Mouse (Mus musculus): ENCODE results near the gene Klk15. TPM values are rescaled to one million over a fixed set of nuclear protein-coding genes. Genes with fewer than 3 reads are reported as not detected.

Gene Klk15
- polyA plus RNA-seq (2015; fragmentation: Nextera tagmentation; extraction: Ambion mirVana) = not detected in 2 replicates

GRCm38 (mm10) chr7:43933440-43933839 is at the start of gene Klk15:
Klk15 (plus strand) TSS chr7:43933740.
- 84% methylated on average over 3 of the region's 3 CpGs for WGBS
- Histone ChIP-seq H3K4me3 (replicated peaks) (no peak within 1 kb of the TSS), H3K9me3 (no peaks in the 10 kb centered on the region), H3K27me3 (replicated peaks) (no peaks in the 10 kb centered on the region), H3K4me2 (no peak within 1 kb of the TSS), H3K9ac (no peak within 1 kb of the TSS), H3K36me3 (no peaks in the 10 kb centered on the region), H3K27ac (no peak within 1 kb of the TSS), H3K4me1 (no peaks in the 10 kb centered on the region)
- no peak for ATAC-seq (ENCODE audit: insufficient read depth, low FRiP score, low read depth)

- H3K9ac ChIP-seq = no peak overlapping the region
- H3K4me2 ChIP-seq = no peak overlapping the region
- no peaks in the 10 kb centered on the region for H3K9me3 ChIP-seq
- no peaks in the 10 kb centered on the region for H3K4me1 ChIP-seq
- H3K27ac ChIP-seq = no peak overlapping the region
- H3K27me3 ChIP-seq (replicated peaks) = no peaks in the 10 kb centered on the region
- H3K4me3 ChIP-seq (replicated peaks) = no peak overlapping the region
- no peaks in the 10 kb centered on the region for H3K36me3 ChIP-seq
- no peak for ATAC-seq (ENCODE audit: insufficient read depth, low FRiP score, low read depth)
- WGBS = 51% methylated on average over 5 of the region's 5 CpGs
Measured at GRCm38 (mm10) chr7:43891365-43891764, 42.2 kb upstream of the Klk15 start.

- 39% methylated on average over 3 of the region's 3 CpGs for WGBS
- H3K9ac ChIP-seq = no peak overlapping the region
- H3K27ac ChIP-seq = no peak overlapping the region
- H3K36me3 ChIP-seq = no peaks in the 10 kb centered on the region
- H3K9me3 ChIP-seq = no peaks in the 10 kb centered on the region
- H3K4me3 ChIP-seq (replicated peaks) = no peak overlapping the region
- ATAC-seq (ENCODE audit: insufficient read depth, low FRiP score, low read depth) = no peak
- H3K4me2 ChIP-seq = no peak overlapping the region
- H3K4me1 ChIP-seq = no peaks in the 10 kb centered on the region
- H3K27me3 ChIP-seq (replicated peaks) = no peaks in the 10 kb centered on the region
Measured at GRCm38 (mm10) chr7:43891788-43892187, 41.8 kb upstream of the Klk15 start.

- WGBS = 26% methylated on average over 1 of the region's 1 CpGs
- ATAC-seq (ENCODE audit: insufficient read depth, low FRiP score, low read depth) = peak; percentile 83
Measured at GRCm38 (mm10) chr7:43894836-43895235, 38.7 kb upstream of the Klk15 start.

GRCm38 (mm10) chr7:43914821-43915220 is 18.7 kb upstream of the Klk15 start:
- no peak overlapping the region for H3K27ac ChIP-seq
- 57% methylated on average over 9 of the region's 9 CpGs for WGBS
- no peak overlapping the region for H3K4me2 ChIP-seq
- no peak overlapping the region for H3K9ac ChIP-seq
- no peak overlapping the region for H3K4me3 ChIP-seq (replicated peaks)
- H3K9me3 ChIP-seq = no peaks in the 10 kb centered on the region
- no peaks in the 10 kb centered on the region for H3K27me3 ChIP-seq (replicated peaks)
- H3K36me3 ChIP-seq = no peaks in the 10 kb centered on the region
- H3K4me1 ChIP-seq = no peaks in the 10 kb centered on the region
- peak; percentile 84 for ATAC-seq (ENCODE audit: insufficient read depth, low FRiP score, low read depth)

More at GRCm38 (mm10) chr7:43894836-43895235, 38.7 kb upstream of the Klk15 start:
- no peak overlapping the region for H3K27ac ChIP-seq
- no peaks in the 10 kb centered on the region for H3K4me1 ChIP-seq
- H3K36me3 ChIP-seq = no peaks in the 10 kb centered on the region
- H3K4me2 ChIP-seq = no peak overlapping the region
- no peak overlapping the region for H3K4me3 ChIP-seq (replicated peaks)
- no peaks in the 10 kb centered on the region for H3K9me3 ChIP-seq
- no peak overlapping the region for H3K9ac ChIP-seq
- no peaks in the 10 kb centered on the region for H3K27me3 ChIP-seq (replicated peaks)

GRCm38 (mm10) chr7:43918426-43918825 is 15.1 kb upstream of the Klk15 start:
- Histone ChIP-seq H3K36me3 (no peaks in the 10 kb centered on the region), H3K4me3 (replicated peaks) (no peak overlapping the region), H3K9ac (no peak overlapping the region), H3K4me2 (no peak overlapping the region), H3K27ac (no peak overlapping the region), H3K9me3 (no peaks in the 10 kb centered on the region), H3K27me3 (replicated peaks) (no peaks in the 10 kb centered on the region), H3K4me1 (no peaks in the 10 kb centered on the region)
- ATAC-seq (ENCODE audit: insufficient read depth, low FRiP score, low read depth) = no peak
- 82% methylated on average over 13 of the region's 13 CpGs for WGBS

GRCm38 (mm10) chr7:43918871-43919270 is 14.7 kb upstream of the Klk15 start:
- H3K27me3 ChIP-seq (replicated peaks) = no peaks in the 10 kb centered on the region
- H3K4me2 ChIP-seq = no peak overlapping the region
- H3K27ac ChIP-seq = no peak overlapping the region
- no peaks in the 10 kb centered on the region for H3K4me1 ChIP-seq
- no peak for ATAC-seq (ENCODE audit: insufficient read depth, low FRiP score, low read depth)
- H3K9me3 ChIP-seq = no peaks in the 10 kb centered on the region
- H3K9ac ChIP-seq = no peak overlapping the region
- no peaks in the 10 kb centered on the region for H3K36me3 ChIP-seq
- no peak overlapping the region for H3K4me3 ChIP-seq (replicated peaks)
- 64% methylated on average over 8 of the region's 8 CpGs for WGBS

GRCm38 (mm10) chr7:43919559-43920451 is 13.7 kb upstream of the Klk15 start:
- Histone ChIP-seq H3K36me3 (no peaks in the 10 kb centered on the region), H3K4me3 (replicated peaks) (no peak overlapping the region), H3K9ac (no peak overlapping the region), H3K4me2 (no peak overlapping the region), H3K27me3 (replicated peaks) (no peaks in the 10 kb centered on the region), H3K9me3 (no peaks in the 10 kb centered on the region), H3K27ac (no peak overlapping the region), H3K4me1 (no peaks in the 10 kb centered on the region)
- WGBS = 27% methylated on average over 14 of the region's 14 CpGs
- ATAC-seq (ENCODE audit: insufficient read depth, low FRiP score, low read depth) = peak; percentile 80

GRCm38 (mm10) chr7:43920582-43920981 is 13.0 kb upstream of the Klk15 start:
- Histone ChIP-seq H3K4me2 (no peak overlapping the region), H3K36me3 (no peaks in the 10 kb centered on the region)
- WGBS = 80% methylated on average over 3 of the region's 3 CpGs

GRCm38 (mm10) chr7:43921087-43921486 is 12.5 kb upstream of the Klk15 start:
- Histone ChIP-seq H3K27ac (no peak overlapping the region), H3K4me1 (no peaks in the 10 kb centered on the region), H3K36me3 (no peaks in the 10 kb centered on the region), H3K4me2 (no peak overlapping the region), H3K27me3 (replicated peaks) (no peaks in the 10 kb centered on the region), H3K9ac (no peak overlapping the region), H3K9me3 (no peaks in the 10 kb centered on the region), H3K4me3 (replicated peaks) (no peak overlapping the region)
- 65% methylated on average over 6 of the region's 6 CpGs for WGBS
- no peak for ATAC-seq (ENCODE audit: insufficient read depth, low FRiP score, low read depth)

More at GRCm38 (mm10) chr7:43920582-43920981, 13.0 kb upstream of the Klk15 start:
- Histone ChIP-seq H3K27me3 (replicated peaks) (no peaks in the 10 kb centered on the region), H3K27ac (no peak overlapping the region), H3K9ac (no peak overlapping the region), H3K4me1 (no peaks in the 10 kb centered on the region), H3K4me3 (replicated peaks) (no peak overlapping the region), H3K9me3 (no peaks in the 10 kb centered on the region)
- no peak for ATAC-seq (ENCODE audit: insufficient read depth, low FRiP score, low read depth)

- no peak overlapping the region for H3K4me2 ChIP-seq
- H3K9me3 ChIP-seq = no peaks in the 10 kb centered on the region
- WGBS = 75% methylated on average over 2 of the region's 2 CpGs
- H3K9ac ChIP-seq = no peak overlapping the region
- no peaks in the 10 kb centered on the region for H3K36me3 ChIP-seq
- no peak for ATAC-seq (ENCODE audit: insufficient read depth, low FRiP score, low read depth)
- no peaks in the 10 kb centered on the region for H3K27me3 ChIP-seq (replicated peaks)
- H3K27ac ChIP-seq = no peak overlapping the region
- H3K4me1 ChIP-seq = no peaks in the 10 kb centered on the region
- no peak overlapping the region for H3K4me3 ChIP-seq (replicated peaks)
Measured at GRCm38 (mm10) chr7:43921941-43922340, 11.6 kb upstream of the Klk15 start.

GRCm38 (mm10) chr7:43925985-43926384 is 7.6 kb upstream of the Klk15 start:
- 61% methylated on average over 5 of the region's 5 CpGs for WGBS
- no peak for ATAC-seq (ENCODE audit: insufficient read depth, low FRiP score, low read depth)
- H3K27me3 ChIP-seq (replicated peaks) = no peaks in the 10 kb centered on the region
- H3K4me1 ChIP-seq = no peaks in the 10 kb centered on the region
- H3K4me2 ChIP-seq = no peak overlapping the region
- H3K9ac ChIP-seq = no peak overlapping the region
- no peak overlapping the region for H3K27ac ChIP-seq
- H3K9me3 ChIP-seq = no peaks in the 10 kb centered on the region
- H3K4me3 ChIP-seq (replicated peaks) = no peak overlapping the region
- H3K36me3 ChIP-seq = no peaks in the 10 kb centered on the region
